Mouse (Mus musculus) forelimb bud, embryonic 11.5 days (tissue): ENCODE data around the gene Zfp637.
"Not testable (repeated sequence)": the region's sequence is repeated elsewhere in the genome, so short reads cannot be mapped to it uniquely, and the experiment has no call there.

Experiments used
- DNase-seq: peaks from one replicate; pipeline ENCODE4 v3.0.0-alpha.2; 2012; ENCODE audit warnings: low read depth, low spot score

Zfp637 gene

GRCm38 (mm10) chr6:117863751-117864150 is 22.8 kb downstream of the Zfp637 start:
- no peak for DNase-seq

GRCm38 (mm10) chr6:117868187-117868586 is 27.2 kb downstream of the Zfp637 start:
- no peak for DNase-seq

GRCm38 (mm10) chr6:117871034-117871433 is 30.1 kb downstream of the Zfp637 start:
- DNase-seq: no peak

- DNase-seq: not testable (repeated sequence)
Observed at GRCm38 (mm10) chr6:117873450-117873849, 32.5 kb downstream of the Zfp637 start.

GRCm38 (mm10) chr6:117874621-117875281 is 33.8 kb downstream of the Zfp637 start:
- DNase-seq: no peak

GRCm38 (mm10) chr6:117878700-117879407 is 37.9 kb downstream of the Zfp637 start:
- peak; percentile 92 for DNase-seq

GRCm38 (mm10) chr6:117879408-117880115 is 38.6 kb downstream of the Zfp637 start:
- peak; percentile 99 for DNase-seq

GRCm38 (mm10) chr6:117880394-117880838 is 39.4 kb downstream of the Zfp637 start:
- DNase-seq: no peak

- DNase-seq: no peak
Observed at GRCm38 (mm10) chr6:117881229-117881628, 40.2 kb downstream of the Zfp637 start.

- DNase-seq: no peak
Observed at GRCm38 (mm10) chr6:117881997-117882396, 41.0 kb downstream of the Zfp637 start.

- DNase-seq: no peak
Observed at GRCm38 (mm10) chr6:117885943-117886342, 45.0 kb downstream of the Zfp637 start.

GRCm38 (mm10) chr6:117888032-117888431 is 47.1 kb downstream of the Zfp637 start:
- DNase-seq: no peak

GRCm38 (mm10) chr6:117888642-117889096 is 47.7 kb downstream of the Zfp637 start:
- DNase-seq: no peak

- no peak for DNase-seq
Observed at GRCm38 (mm10) chr6:117890257-117890656, 49.3 kb downstream of the Zfp637 start.

GRCm38 (mm10) chr6:117891369-117892160 is 50.6 kb downstream of the Zfp637 start:
- no peak for DNase-seq

GRCm38 (mm10) chr6:117892386-117892785 is 51.4 kb downstream of the Zfp637 start:
- DNase-seq: no peak

GRCm38 (mm10) chr6:117893435-117893834 is 52.5 kb downstream of the Zfp637 start:
- no peak for DNase-seq
